Mouse (Mus musculus): ENCODE measurements around the gene Ndufc1.

- peak; percentile 94 for TF ChIP-seq CTCF (IDR thresholded peaks at IDR 0.05; ENCODE audit: borderline replicate concordance, insufficient read depth, low read length)
- TF ChIP-seq POLR2A (IDR thresholded peaks at IDR 0.05; ENCODE audit: low read depth, low read length): peak; percentile 95
Measured at GRCm38 (mm10) chr3:51408561-51409183, at the start of gene Ndufc1.
